Mouse (Mus musculus) hindbrain, embryonic 12.5 days (tissue): ENCODE measurements around the gene Rps6ka3. TPM values are rescaled to one million over a fixed set of nuclear protein-coding genes. Genes with fewer than 3 reads are reported as not detected.

Experiments
- ATAC-seq: fragments of 200-750 bp; cut with Nextera tagmentation; 2 replicates; pipeline ENCODE4 v1.8.0; 2017; ENCODE audit warnings: moderate TSS enrichment; ENCODE audit not compliant: low FRiP score
- H3K27ac ChIP-seq: fragments of 300-500 bp; sonication (generic); 2 replicates; pipeline ENCODE4 v1.5.1; 2016; ENCODE audit warnings: mild to moderate bottlenecking
- H3K27me3 ChIP-seq: fragments of 300-500 bp; sonication (generic); 2 replicates; pipeline ENCODE4 v1.6.1; 2016; ENCODE audit warnings: mild to moderate bottlenecking
- H3K36me3 ChIP-seq: fragments of 300-500 bp; sonication (generic); 2 replicates; pipeline ENCODE4 v1.6.1; 2016; ENCODE audit warnings: mild to moderate bottlenecking
- H3K4me1 ChIP-seq: fragments of 300-500 bp; sonication (generic); 2 replicates; pipeline ENCODE4 v1.6.1; 2016
- H3K4me2 ChIP-seq: fragments of 300-500 bp; sonication (generic); replicated peaks from 2 replicates; pipeline ENCODE4 v1.6.1; 2016; ENCODE audit warnings: mild to moderate bottlenecking
- H3K4me3 ChIP-seq: fragments of 300-500 bp; sonication (generic); 2 replicates; pipeline ENCODE4 v1.5.1; 2016; ENCODE audit warnings: mild to moderate bottlenecking
- H3K9ac ChIP-seq: fragments of 300-500 bp; sonication (generic); 2 replicates; pipeline ENCODE4 v1.6.1; 2016; ENCODE audit warnings: mild to moderate bottlenecking, moderate library complexity
- H3K9me3 ChIP-seq: fragments of 300-500 bp; sonication (generic); replicated peaks from 2 replicates; pipeline ENCODE4 v1.6.1; 2016; ENCODE audit warnings: mild to moderate bottlenecking
- WGBS: fragments of 180-500 bp; shearing (Covaris S2); methylation state at CpG from one replicate; pipeline ENCODE4 v1.1.7; 2016; 5-methylcytosine and 5-hydroxymethylcytosine counted together
- polyA plus RNA-seq: library from polyadenylated mRNA; unstranded; fragments of >200 nt; fragmentation: Nextera tagmentation; extraction: Ambion mirVana; gene quantifications from 2 replicates; pipeline ENCODE4 v1.2.1, GENCODE M21; 2016

The Rps6ka3 gene
- polyA plus RNA-seq, 1 experiment from 2014 or later, result 5.2 TPM

GRCm38 (mm10) chrX:159371831-159372752 lies 162.0 kb downstream of the Rps6ka3 start, which contains the start of gene Eif1ax:
TSS of gene Eif1ax (plus strand) at chrX:159372178.
- 0 out of 2 replicates have a peak, but pooled peaks cover 6% of the 10 kb centered on the region for H3K36me3 ChIP-seq
- WGBS, result 25% methylated on average over 48 of the region's 76 CpGs
- H3K27ac ChIP-seq, result peak within 1 kb of the TSS; percentile 73
- H3K4me3 ChIP-seq, result peak within 1 kb of the TSS; percentile 64
- H3K4me2 ChIP-seq, result peak within 1 kb of the TSS; percentile 47
- no peaks in the 10 kb centered on the region for H3K4me1 ChIP-seq
- H3K27me3 ChIP-seq, result no peaks in the 10 kb centered on the region
- no peaks in the 10 kb centered on the region for H3K9me3 ChIP-seq
- peak; percentile 96 for ATAC-seq
- peak within 1 kb of the TSS; percentile 67 for H3K9ac ChIP-seq

- H3K9ac ChIP-seq, result peak overlapping the region; percentile 67
- peak overlapping the region; percentile 73 for H3K27ac ChIP-seq
- ATAC-seq, result no peak
- peak overlapping the region; percentile 47 for H3K4me2 ChIP-seq
- H3K27me3 ChIP-seq, result no peaks in the 10 kb centered on the region
- 21% methylated on average over 9 of the region's 9 CpGs for WGBS
- 0 out of 2 replicates have a peak, but pooled peaks cover 6% of the 10 kb centered on the region for H3K36me3 ChIP-seq
- H3K9me3 ChIP-seq, result no peaks in the 10 kb centered on the region
- no peaks in the 10 kb centered on the region for H3K4me1 ChIP-seq
- H3K4me3 ChIP-seq, result peak overlapping the region; percentile 64
Measured at GRCm38 (mm10) chrX:159372753-159373144, 162.6 kb downstream of the Rps6ka3 start.

GRCm38 (mm10) chrX:159387105-159387504 lies 177.0 kb downstream of the Rps6ka3 start:
- H3K4me2 ChIP-seq, result no peak overlapping the region
- no peaks in the 10 kb centered on the region for H3K27me3 ChIP-seq
- ATAC-seq, result no peak
- no peaks in the 10 kb centered on the region for H3K36me3 ChIP-seq
- WGBS, result 85% methylated on average over 9 of the region's 9 CpGs
- H3K27ac ChIP-seq, result no peak overlapping the region
- H3K9me3 ChIP-seq, result no peaks in the 10 kb centered on the region
- H3K9ac ChIP-seq, result no peak overlapping the region
- H3K4me3 ChIP-seq, result no peak overlapping the region
- no peaks in the 10 kb centered on the region for H3K4me1 ChIP-seq

- no peak for ATAC-seq
- no peaks in the 10 kb centered on the region for H3K36me3 ChIP-seq
- no peak overlapping the region for H3K9ac ChIP-seq
- H3K9me3 ChIP-seq, result no peaks in the 10 kb centered on the region
- H3K4me2 ChIP-seq, result no peak overlapping the region
- no peak overlapping the region for H3K4me3 ChIP-seq
- no peak overlapping the region for H3K27ac ChIP-seq
- H3K4me1 ChIP-seq, result no peaks in the 10 kb centered on the region
- no peaks in the 10 kb centered on the region for H3K27me3 ChIP-seq
Measured at GRCm38 (mm10) chrX:159388953-159389352, 178.8 kb downstream of the Rps6ka3 start.

DNA sequence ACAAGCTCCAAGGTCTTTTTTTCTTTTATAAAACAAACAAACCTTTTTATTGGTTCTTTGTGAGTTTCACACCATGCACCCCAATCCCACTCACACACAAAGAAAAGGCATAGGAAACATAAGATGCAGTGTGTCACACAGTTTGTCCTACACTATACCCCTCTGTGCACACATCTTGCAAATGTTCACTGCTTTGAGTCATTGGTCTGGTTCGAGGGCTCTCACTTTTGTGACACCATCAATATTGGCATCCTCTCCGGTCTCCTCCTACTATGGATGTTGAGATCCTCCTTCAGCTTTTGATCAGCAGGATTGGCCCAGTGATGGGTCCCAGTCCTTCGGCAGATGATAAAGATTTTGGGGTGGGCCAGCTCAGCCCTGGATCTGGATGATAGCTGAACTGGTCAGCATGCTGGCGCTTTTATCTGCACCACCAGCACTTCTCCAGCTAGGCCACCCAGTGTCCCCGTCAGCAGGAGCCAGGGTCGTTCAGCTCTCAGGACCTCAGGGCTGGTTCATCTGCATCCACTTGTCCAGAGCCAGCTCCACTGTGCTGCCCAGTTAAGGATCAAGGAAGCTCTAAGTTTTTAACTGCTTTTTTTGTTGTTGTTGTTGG lies 180.3 kb downstream of the Rps6ka3 start:
- Histone ChIP-seq H3K27me3 (no peaks in the 10 kb centered on the region), H3K4me3 (no peak overlapping the region), H3K9ac (no peak overlapping the region), H3K27ac (no peak overlapping the region), H3K4me2 (no peak overlapping the region), H3K36me3 (no peaks in the 10 kb centered on the region), H3K9me3 (no peaks in the 10 kb centered on the region), H3K4me1 (no peaks in the 10 kb centered on the region)
- 83% methylated on average over 6 of the region's 6 CpGs for WGBS
- no peak for ATAC-seq

DNA sequence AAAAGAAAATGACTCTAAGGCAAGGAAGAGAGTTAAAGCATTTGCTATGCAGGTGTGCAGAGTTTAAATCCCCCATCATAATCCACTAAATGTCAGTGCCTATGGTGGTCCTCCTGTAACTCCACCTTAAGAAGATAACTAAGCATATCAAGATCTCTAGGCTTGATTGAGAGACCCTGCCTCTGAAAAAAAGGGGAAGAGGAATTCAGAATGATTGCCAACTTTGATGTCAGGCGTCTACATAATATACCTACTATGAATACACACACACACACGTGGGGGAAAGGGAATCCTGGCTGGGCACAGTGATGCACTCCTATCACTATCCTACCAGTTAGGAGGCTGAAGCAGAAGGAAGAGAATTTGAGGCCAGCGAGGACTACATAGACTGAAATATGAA lies 181.1 kb downstream of the Rps6ka3 start:
- 68% methylated on average over 3 of the region's 3 CpGs for WGBS
- Histone ChIP-seq H3K4me1 (no peaks in the 10 kb centered on the region), H3K4me3 (no peak overlapping the region), H3K27me3 (no peaks in the 10 kb centered on the region), H3K36me3 (no peaks in the 10 kb centered on the region), H3K4me2 (no peak overlapping the region), H3K9me3 (no peaks in the 10 kb centered on the region), H3K27ac (no peak overlapping the region), H3K9ac (no peak overlapping the region)
- no peak for ATAC-seq

GRCm38 (mm10) chrX:159409253-159409652 lies 199.1 kb downstream of the Rps6ka3 start:
- H3K9me3 ChIP-seq, result no peaks in the 10 kb centered on the region
- WGBS, result 45% methylated on average over 4 of the region's 4 CpGs
- no peak overlapping the region for H3K4me3 ChIP-seq
- H3K27me3 ChIP-seq, result peaks cover 3% of the 10 kb centered on the region
- H3K9ac ChIP-seq, result no peak overlapping the region
- H3K27ac ChIP-seq, result no peak overlapping the region
- no peak overlapping the region for H3K4me2 ChIP-seq
- H3K4me1 ChIP-seq, result no peaks in the 10 kb centered on the region
- no peak for ATAC-seq
- H3K36me3 ChIP-seq, result no peaks in the 10 kb centered on the region

DNA sequence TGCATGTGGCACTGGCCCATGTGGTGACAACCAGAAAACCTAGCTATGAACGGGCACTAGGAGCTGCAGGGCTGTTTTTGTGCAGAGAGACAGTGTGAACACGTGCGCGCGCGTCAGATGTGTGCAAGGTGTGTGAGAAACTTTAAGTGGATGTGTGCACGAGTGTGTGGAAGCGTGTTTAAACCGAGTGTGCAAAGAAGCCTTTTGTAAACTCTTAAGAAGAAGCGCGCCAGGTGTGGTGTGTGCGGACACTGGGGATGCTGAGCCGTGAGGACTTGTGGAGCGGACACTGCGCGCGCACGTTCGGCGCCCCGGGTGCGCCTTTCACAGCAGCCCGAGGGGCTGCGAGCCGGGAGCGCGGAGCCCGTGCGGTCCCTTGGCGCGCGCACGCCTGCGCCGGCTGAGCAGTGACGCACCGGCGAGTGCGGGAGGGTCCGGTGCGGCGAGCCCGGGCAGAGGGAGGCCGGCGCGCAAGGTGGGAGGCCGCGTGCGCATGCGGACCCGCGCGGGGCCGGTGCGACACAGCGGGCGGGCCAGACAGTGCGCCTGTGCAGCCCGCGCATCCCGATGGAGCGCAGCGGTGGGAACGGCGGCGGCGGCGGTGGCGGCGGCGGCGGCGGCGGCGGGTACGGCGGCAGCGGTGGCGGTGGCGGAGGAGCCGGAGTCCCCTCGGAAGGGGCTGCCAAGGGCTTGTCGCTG lies 204.2 kb downstream of the Rps6ka3 start, which contains the start of gene Map7d2:
TSS of gene Map7d2 (plus strand) at position 443 of the 699 bp plus-strand sequence.
- H3K4me2 ChIP-seq, result peak within 1 kb of the TSS; percentile 73
- H3K36me3 ChIP-seq, result no peaks in the 10 kb centered on the region
- H3K27ac ChIP-seq, result peak within 1 kb of the TSS; percentile 53
- H3K4me1 ChIP-seq, result no peaks in the 10 kb centered on the region
- H3K9me3 ChIP-seq, result no peaks in the 10 kb centered on the region
- H3K27me3 ChIP-seq, result peaks cover 27% of the 10 kb centered on the region
- peak within 1 kb of the TSS; percentile 58 for H3K9ac ChIP-seq
- WGBS, result 19% methylated on average over 62 of the region's 83 CpGs
- ATAC-seq, result peak; percentile 95
- H3K4me3 ChIP-seq, result peak within 1 kb of the TSS; percentile 60

DNA sequence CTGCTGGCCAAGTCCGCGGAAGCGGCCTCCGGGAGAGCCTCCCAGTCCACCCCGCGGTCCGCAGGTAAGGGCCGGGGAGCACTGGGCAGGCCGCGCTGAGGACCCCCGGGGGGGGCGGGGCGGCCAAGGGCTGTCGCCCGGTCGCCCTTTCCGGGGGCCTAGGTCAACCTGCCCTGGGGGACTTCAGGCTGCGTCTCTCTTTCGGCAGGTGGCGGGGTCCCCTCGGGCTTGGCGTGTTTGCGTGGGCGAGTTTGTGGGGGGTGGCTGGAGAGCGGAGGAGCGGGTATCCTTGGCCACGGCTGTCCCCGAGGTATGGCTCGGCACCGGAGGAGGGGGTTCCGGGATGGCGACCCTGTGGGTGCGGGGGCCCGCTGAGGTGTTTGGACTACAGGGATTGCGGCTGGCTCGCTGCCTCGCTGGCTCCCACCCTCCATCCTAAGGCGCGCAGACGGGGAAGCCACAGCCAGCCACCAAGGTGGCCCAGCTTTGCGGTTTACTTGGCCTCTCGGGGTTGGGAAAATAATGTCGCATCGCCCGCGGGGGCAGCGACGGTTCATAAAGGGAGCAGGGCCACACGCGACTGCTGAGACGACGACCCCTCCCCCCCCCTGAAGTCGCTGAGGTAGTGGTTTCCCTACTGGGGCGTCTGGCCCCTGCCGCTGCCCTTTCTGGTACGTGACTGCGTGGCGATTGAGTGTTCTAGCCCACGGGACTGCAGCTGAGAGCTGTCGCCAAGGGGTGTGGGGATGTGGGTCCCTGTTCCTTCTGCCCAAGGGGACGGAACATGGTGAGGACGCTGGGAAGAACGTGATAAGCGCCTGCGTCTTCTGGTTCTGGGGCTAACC lies 204.9 kb downstream of the Rps6ka3 start:
- 21% methylated on average over 53 of the region's 65 CpGs for WGBS
- Histone ChIP-seq H3K4me2 (peak overlapping the region; percentile 73), H3K27ac (peak overlapping the region; percentile 53), H3K36me3 (no peaks in the 10 kb centered on the region), H3K27me3 (peaks cover 27% of the 10 kb centered on the region), H3K9me3 (no peaks in the 10 kb centered on the region), H3K9ac (peak overlapping the region; percentile 58), H3K4me1 (no peaks in the 10 kb centered on the region), H3K4me3 (peak overlapping the region; percentile 60)
- peak; percentile 78 for ATAC-seq
